Comparison of ENCODE assay signal across 29 mouse cellular contexts in the genomic region with DNA sequence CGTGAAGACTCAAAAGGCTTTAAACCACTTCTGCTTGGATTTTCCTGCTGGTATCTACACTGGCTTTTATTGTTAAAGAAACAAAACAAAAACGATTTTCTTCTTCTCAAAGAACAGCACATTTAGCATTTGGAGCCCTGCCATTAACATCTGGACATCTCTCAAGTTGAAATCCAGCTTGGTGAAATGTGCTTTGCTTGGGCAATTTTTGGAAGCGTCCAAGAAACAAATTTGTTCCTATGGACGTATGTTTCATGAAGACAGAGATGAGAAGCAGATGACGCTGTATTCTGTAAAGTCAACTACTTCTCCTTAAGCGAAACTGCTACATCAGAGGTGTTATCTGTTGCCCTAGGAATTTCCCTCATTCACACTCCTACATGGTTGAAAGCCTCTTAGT.
A peak's percentile ranks its signal among the peaks of the same experiment; 100 is the strongest.
DNase-seq lines count a peak whose midpoint lies in the region; ATAC-seq and TF ChIP-seq lines count a peak whose summit lies in the region.
"Had no signal": no experiment of that assay in that cellular context is flagged by ENCODE, and none has a peak within 500 bp of the region (broad histone marks: within the 10 kb centered on the region; RNA-seq: fewer than 3 reads in every experiment).

No protein-coding gene starts in this region.

- WGBS in liver, adult 2 months, result 54% methylated on average over 6 of the region's 6 CpGs
- WGBS in embryonic facial prominence, embryonic 15.5 days, result 21% methylated on average over 6 of the region's 6 CpGs
- 46% methylated on average over 6 of the region's 6 CpGs for WGBS in midbrain, embryonic 10.5 days

- no peak overlapping the region for H3K9ac ChIP-seq in liver, adult 2 months (ENCODE audit: low read depth, low read length)
- H3K9ac ChIP-seq in embryonic facial prominence, embryonic 15.5 days, result no peak overlapping the region
- H3K9ac ChIP-seq: embryonic facial prominence, embryonic 12.5 days; forebrain, embryonic 15.5 days; heart, embryonic 13.5 days; hindbrain, embryonic 12.5 days; limb, embryonic 13.5 days; liver, embryonic 15.5 days; stomach, embryonic 15.5 days had no signal

- no peak overlapping the region for H3K27ac ChIP-seq in gastrocnemius, adult 2 months
- no peak overlapping the region for H3K27ac ChIP-seq in liver, adult 2 months (replicated peaks; ENCODE audit: insufficient read depth, low read depth, low read length)
- H3K27ac ChIP-seq in embryonic facial prominence, embryonic 15.5 days (replicated peaks), result peak overlapping the region; percentile 78
- H3K27ac ChIP-seq in midbrain, embryonic 10.5 days (replicated peaks), result no peak overlapping the region
- H3K27ac ChIP-seq: embryonic facial prominence, embryonic 12.5 days; forebrain, embryonic 15.5 days; heart, adult 2 months; heart, embryonic 13.5 days; hindbrain, embryonic 12.5 days; limb, embryonic 13.5 days; liver, embryonic 15.5 days; stomach, embryonic 15.5 days had no signal

- no peak overlapping the region for H3K4me3 ChIP-seq in gastrocnemius, adult 2 months
- H3K4me3 ChIP-seq in liver, adult 2 months (ENCODE audit: insufficient read depth, low read depth, low read length), result no peak overlapping the region
- H3K4me3 ChIP-seq in embryonic facial prominence, embryonic 15.5 days (replicated peaks), result no peak overlapping the region
- H3K4me3 ChIP-seq in midbrain, embryonic 10.5 days, result no peak overlapping the region
- H3K4me3 ChIP-seq: embryonic facial prominence, embryonic 12.5 days; forebrain, embryonic 15.5 days; heart, adult 2 months; heart, embryonic 13.5 days; hindbrain, embryonic 12.5 days; limb, embryonic 13.5 days; liver, embryonic 15.5 days; stomach, embryonic 15.5 days had no signal

- H3K36me3 ChIP-seq in liver, adult 2 months (ENCODE audit: control insufficient read depth, insufficient read depth, low read length), result no peaks in the 10 kb centered on the region; the same call in 1 of the 2 replicates
- H3K36me3 ChIP-seq in embryonic facial prominence, embryonic 15.5 days, result no peaks in the 10 kb centered on the region
- no peaks in the 10 kb centered on the region for H3K36me3 ChIP-seq in midbrain, embryonic 10.5 days
- H3K36me3 ChIP-seq: embryonic facial prominence, embryonic 12.5 days; forebrain, embryonic 15.5 days; heart, embryonic 13.5 days; hindbrain, embryonic 12.5 days; limb, embryonic 13.5 days; liver, embryonic 15.5 days; stomach, embryonic 15.5 days had no signal

- TF ChIP-seq CTCF in gastrocnemius, adult 2 months (IDR thresholded peaks at IDR 0.05), result no peak
- TF ChIP-seq CTCF in liver, adult 2 months (IDR thresholded peaks at IDR 0.05; ENCODE audit: low read depth, low read length), result no peak

- no peaks in the 10 kb centered on the region for H3K9me3 ChIP-seq in embryonic facial prominence, embryonic 15.5 days (replicated peaks)
- no peaks in the 10 kb centered on the region for H3K9me3 ChIP-seq in midbrain, embryonic 10.5 days (replicated peaks)
- H3K9me3 ChIP-seq: embryonic facial prominence, embryonic 12.5 days; forebrain, embryonic 15.5 days; heart, embryonic 13.5 days; hindbrain, embryonic 12.5 days; limb, embryonic 13.5 days; liver, embryonic 15.5 days; stomach, embryonic 15.5 days had no signal

- intact Hi-C loops in gastrocnemius, adult 2 months (cut with DNase I), result no loop called here

- no peak for TF ChIP-seq POLR2A in liver, adult 2 months (IDR thresholded peaks at IDR 0.05; ENCODE audit: extremely low read depth, insufficient read depth, low read length)

- peaks cover 7% of the 10 kb centered on the region for H3K4me1 ChIP-seq in liver, adult 2 months (ENCODE audit: control insufficient read depth, insufficient read depth, low read length)
- H3K4me1 ChIP-seq in embryonic facial prominence, embryonic 15.5 days, result peaks cover 18% of the 10 kb centered on the region
- H3K4me1 ChIP-seq in midbrain, embryonic 10.5 days, result peaks cover 19% of the 10 kb centered on the region
- H3K4me1 ChIP-seq: embryonic facial prominence, embryonic 12.5 days; forebrain, embryonic 15.5 days; hindbrain, embryonic 12.5 days; liver, embryonic 15.5 days; stomach, embryonic 15.5 days had no signal

- peaks cover 51% of the 10 kb centered on the region for H3K79me2 ChIP-seq in liver, adult 2 months (ENCODE audit: control insufficient read depth, insufficient read depth, low read length)

- no peak overlapping the region; the same call in 1 of the 2 replicates for H3K4me2 ChIP-seq in embryonic facial prominence, embryonic 15.5 days (replicated peaks)
- H3K4me2 ChIP-seq: embryonic facial prominence, embryonic 12.5 days; forebrain, embryonic 15.5 days; heart, embryonic 13.5 days; hindbrain, embryonic 12.5 days; limb, embryonic 13.5 days; liver, embryonic 15.5 days; stomach, embryonic 15.5 days had no signal

- ATAC-seq in embryonic facial prominence, embryonic 15.5 days (ENCODE audit: insufficient number of reproducible peaks, low FRiP score, low TSS enrichment, low read depth), result no peak
- ATAC-seq: CD4-positive, CD25-positive, alpha-beta regulatory T cell, adult 4 months; forebrain, embryonic 15.5 days; inflammation-experienced regulatory T-cells, adult 6 months had no signal

- H3K27me3 ChIP-seq in liver, adult 2 months (ENCODE audit: control insufficient read depth, insufficient read depth, low read length), result no peaks in the 10 kb centered on the region
- H3K27me3 ChIP-seq in embryonic facial prominence, embryonic 15.5 days, result no peaks in the 10 kb centered on the region
- H3K27me3 ChIP-seq in midbrain, embryonic 10.5 days (ENCODE audit: low read depth, poor library complexity, severe bottlenecking), result no peaks in the 10 kb centered on the region
- H3K27me3 ChIP-seq: embryonic facial prominence, embryonic 12.5 days; forebrain, embryonic 15.5 days; heart, embryonic 13.5 days; hindbrain, embryonic 12.5 days; limb, embryonic 13.5 days; liver, embryonic 15.5 days; stomach, embryonic 15.5 days had no signal

- peak; percentile 26 for DNase-seq in gastrocnemius, adult 18-20 months (ENCODE audit: low spot score)
- DNase-seq in gastrocnemius, adult 2 months, result no peak
- peak; percentile 58 for DNase-seq in liver, adult 2 months (ENCODE audit: extremely low read depth, low read depth, low spot score)
- no peak for DNase-seq in liver
- peak; percentile 44 for DNase-seq in 3T3-L1 (ENCODE audit: low read depth, low spot score)
- no peak for DNase-seq in midbrain, embryonic 10.5 days (ENCODE audit: low spot score)
- no peak for DNase-seq in c-Kit-positive CD71-positive TER-119-positive erythroid progenitor cells, embryonic 14.5 days (ENCODE audit: low spot score)
- DNase-seq: cerebellum, adult 18-20 months; cerebellum, postnatal 14 days; gastrocnemius, postnatal 25 days; heart, adult 2 months; heart, postnatal 14 days; kidney, adult 8-10 months; kidney, postnatal 10 days; layer of hippocampus, postnatal 36 days; midbrain, embryonic 14.5 days; right cerebral cortex, postnatal 25 days; thymus, adult 18-20 months; thymus, postnatal 36 days had no signal

Comparison
In these comparisons a context has a peak if more than half of its experiments do, and no peak if none do; other contexts are left out.
1. DNase-seq: peak in gastrocnemius, adult 18-20 months (single experiment), liver, adult 2 months (single experiment) and 3T3-L1 (single experiment); none in gastrocnemius, adult 2 months (single experiment), liver (single experiment), midbrain, embryonic 10.5 days (single experiment) and c-Kit-positive CD71-positive TER-119-positive erythroid progenitor cells, embryonic 14.5 days (single experiment).